Mouse (Mus musculus): Measurements from ENCODE around the gene Timm23.

DNA sequence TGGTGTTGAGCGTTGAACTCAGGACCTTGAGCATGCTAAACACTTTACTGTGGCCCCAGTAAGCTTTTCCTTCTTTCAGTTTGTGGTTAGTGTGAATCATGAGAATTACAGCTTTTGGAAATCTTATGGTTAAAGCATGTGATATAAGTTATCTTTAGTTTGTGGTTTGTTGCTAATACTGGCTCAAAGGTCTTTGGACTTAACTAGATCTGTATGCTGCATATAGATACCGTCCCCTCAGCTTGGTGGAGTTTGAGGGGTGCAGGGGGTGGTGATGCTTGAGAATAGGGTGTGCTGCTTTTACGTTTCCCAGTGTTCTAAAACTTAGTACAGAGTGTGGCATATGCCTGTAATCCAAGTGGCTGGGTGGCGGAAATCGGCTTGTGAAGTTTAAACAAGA is 34.4 kb downstream of the Timm23 start:
- TF ChIP-seq GABPA (IDR thresholded peaks at IDR 0.05; ENCODE audit: low read depth, low read length): no peak
- TF ChIP-seq POLR2AphosphoS2 (IDR thresholded peaks at IDR 0.05; ENCODE audit: low read length): no peak
- TF ChIP-seq UBTF (IDR thresholded peaks at IDR 0.05; ENCODE audit: borderline replicate concordance, insufficient read depth, low read depth, low read length): no peak
- TF ChIP-seq TAL1 (IDR thresholded peaks at IDR 0.05; ENCODE audit: low read length): peak; percentile 70
- TF ChIP-seq CTCF (IDR thresholded peaks at IDR 0.05 in 2 of 3, conservative IDR thresholded peaks at IDR 0.05 in 1 of 3; ENCODE audit: control insufficient read depth in 1 of 3, insufficient read depth in 1 of 3, low read depth in 2 of 3, low read length in 3 of 3, poor library complexity in 1 of 3, severe bottlenecking in 1 of 3): no peak
- TF ChIP-seq NELFE (IDR thresholded peaks at IDR 0.05; ENCODE audit: low read depth, low read length): no peak
- TF ChIP-seq MYB (IDR thresholded peaks at IDR 0.05; ENCODE audit: low read depth, low read length): peak; percentile 77
